Mouse (Mus musculus) adrenal gland, adult (tissue): ENCODE measurements at regions not wholly inside any gene's neighbourhood (a gene's known extent, or its start where the extent isn't known, plus 50 kb on each side); places are given as distances from the start of the nearest gene placed in this dataset.

Source experiments
- DNase-seq, 2 experiments: peaks; one replicate each; pipeline ENCODE4 v3.0.0; 2022 to 2023; ENCODE audit warnings: low spot score in 1 of 2; ENCODE audit not compliant: inconsistent age in 2 of 2

GRCm38 (mm10) chr1:76070831-76071321 lies 524.8 kb downstream of the Slc4a3 start:
- peak in 1 of 2 experiments; percentile 4 for DNase-seq

- no peak for DNase-seq
Measured at GRCm38 (mm10) chr1:76075213-76075612, 529.1 kb downstream of the Slc4a3 start.

- DNase-seq, result no peak
Measured at GRCm38 (mm10) chr1:76075685-76076455, 529.8 kb downstream of the Slc4a3 start.

- DNase-seq, result no peak
Measured at GRCm38 (mm10) chr1:76080241-76080640, 534.2 kb downstream of the Slc4a3 start.

GRCm38 (mm10) chr1:76081700-76082099 lies 535.6 kb downstream of the Slc4a3 start:
- no peak for DNase-seq

GRCm38 (mm10) chr1:76083273-76084036 lies 537.4 kb downstream of the Slc4a3 start:
- DNase-seq, result peak; percentile 16 to 63

DNA sequence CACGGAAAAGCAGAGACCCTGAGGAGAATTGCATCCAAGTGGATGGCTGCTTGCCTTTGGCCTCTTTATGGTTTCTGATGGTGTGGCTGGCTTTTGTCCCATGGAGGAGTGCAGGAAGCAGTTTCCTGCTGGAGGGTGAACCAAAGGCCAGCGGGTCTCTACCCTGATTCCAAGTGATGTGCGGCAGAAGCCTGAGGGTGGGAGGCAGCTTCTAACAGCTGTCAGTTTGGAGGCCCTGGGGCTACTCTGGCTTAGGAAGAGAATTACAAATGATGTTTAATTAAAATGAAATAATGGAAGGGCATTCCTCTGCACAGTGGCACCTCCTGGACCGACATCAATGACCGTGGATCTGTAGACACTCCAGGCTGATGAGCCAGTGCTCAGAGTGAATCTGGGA lies 545.0 kb downstream of the Slc4a3 start:
- DNase-seq, result no peak

DNA sequence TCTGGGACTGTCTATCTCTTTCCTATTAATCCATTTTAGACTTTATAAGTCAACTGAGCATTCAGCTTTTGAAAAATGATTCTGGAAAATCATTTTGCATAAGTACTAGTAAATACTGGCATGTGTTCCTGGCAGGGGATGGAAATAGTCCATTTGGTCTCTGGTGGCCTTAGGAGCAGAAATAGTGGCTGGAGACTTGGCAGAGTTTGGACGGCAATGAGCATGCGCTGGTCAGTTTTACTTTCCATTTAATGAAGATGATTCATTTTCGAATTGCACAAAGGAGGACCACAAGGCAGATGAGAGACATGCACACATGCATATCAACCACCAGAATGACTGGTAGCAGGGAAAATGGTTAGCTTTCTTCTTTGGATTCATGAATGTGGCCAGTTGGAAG lies 567.2 kb downstream of the Slc4a3 start:
- DNase-seq, result peak in 1 of 2 experiments; percentile 26

DNA sequence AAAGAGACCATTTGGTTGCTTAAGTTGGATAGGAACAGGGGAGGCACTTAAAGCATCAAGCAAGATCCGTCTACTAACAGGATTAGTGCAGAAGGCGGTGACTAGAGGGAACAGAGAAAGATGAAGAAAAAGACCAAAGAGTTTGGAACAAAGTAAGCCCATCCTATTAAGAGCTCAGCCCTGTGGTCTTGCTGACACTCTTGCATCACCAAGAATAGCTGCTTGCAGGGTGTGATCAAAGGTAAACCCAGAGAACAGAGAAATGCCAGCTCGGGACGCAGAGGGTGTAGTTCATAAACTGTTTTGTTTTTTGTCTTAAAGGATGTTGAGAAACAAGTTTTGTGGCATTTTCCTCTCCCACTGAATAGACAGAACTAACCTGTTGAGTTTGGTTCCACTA lies 574.8 kb downstream of the Slc4a3 start:
- DNase-seq, result no peak

DNA sequence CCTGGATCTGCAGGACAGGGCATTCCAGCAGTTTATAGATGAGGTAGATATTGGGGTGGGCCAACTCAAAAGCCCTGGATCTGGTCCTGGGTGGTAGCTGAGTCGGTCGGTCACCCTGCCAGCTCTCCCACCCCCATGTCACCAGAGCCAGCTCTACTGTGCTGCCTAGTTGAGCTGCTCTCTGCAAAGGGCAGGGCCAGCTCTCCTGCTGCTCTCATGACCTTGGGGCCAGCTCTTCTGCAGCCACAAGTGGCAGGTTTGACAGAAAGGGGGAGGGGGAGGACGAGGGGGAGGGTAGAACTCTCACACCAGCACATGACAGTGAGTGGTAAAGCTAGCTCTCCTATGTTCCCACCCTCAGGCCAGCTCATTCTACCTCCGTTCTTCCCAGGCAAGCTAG lies 584.3 kb downstream of the Slc4a3 start:
- peak in 1 of 2 experiments; percentile 27 for DNase-seq

GRCm38 (mm10) chr1:76136810-76137209 lies 590.7 kb downstream of the Slc4a3 start:
- no peak for DNase-seq

GRCm38 (mm10) chr1:76137701-76138100 lies 591.6 kb downstream of the Slc4a3 start:
- DNase-seq, result no peak

DNA sequence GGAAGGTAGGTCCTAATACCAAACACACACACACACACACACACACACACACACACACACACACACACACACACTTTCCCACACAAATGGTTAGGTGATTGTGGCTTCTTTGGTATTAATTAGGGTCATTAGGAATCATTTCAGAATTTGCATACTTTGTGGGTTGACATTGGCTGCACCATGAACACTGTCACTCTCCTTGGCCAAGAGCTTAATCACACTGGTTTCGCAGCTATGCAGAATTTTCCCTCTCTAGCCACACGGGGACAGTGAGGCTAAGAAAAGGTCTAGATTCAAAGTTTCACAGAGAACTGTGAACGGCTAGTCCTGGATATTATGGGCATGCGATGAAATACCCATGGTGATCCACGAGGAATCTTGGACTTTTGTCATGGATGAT lies 597.5 kb downstream of the Slc4a3 start:
- DNase-seq, result no peak

DNA sequence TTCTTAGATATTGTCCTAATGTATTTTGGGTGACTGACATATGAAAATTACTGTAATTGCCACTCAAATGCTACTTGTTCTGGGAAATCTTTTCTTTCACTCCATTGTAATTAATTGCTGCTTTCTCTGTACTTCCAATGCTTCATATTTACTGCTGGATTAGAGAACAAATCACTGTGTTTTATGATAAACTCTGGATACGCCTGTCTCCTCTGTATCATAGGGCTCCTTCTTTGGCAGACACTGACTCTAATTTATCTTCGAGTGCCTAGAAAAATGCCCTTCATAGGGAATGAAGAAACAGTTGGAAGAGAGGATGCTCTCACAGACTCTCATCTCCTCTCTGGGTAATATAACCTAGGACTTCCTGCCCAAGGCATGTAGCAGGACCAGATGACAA lies 602.9 kb downstream of the Slc4a3 start:
- DNase-seq, result no peak

- DNase-seq, result no peak
Measured at GRCm38 (mm10) chr1:76156291-76156690, 610.2 kb downstream of the Slc4a3 start.

GRCm38 (mm10) chr1:76167486-76167885 lies 621.4 kb downstream of the Slc4a3 start:
- no peak for DNase-seq

DNA sequence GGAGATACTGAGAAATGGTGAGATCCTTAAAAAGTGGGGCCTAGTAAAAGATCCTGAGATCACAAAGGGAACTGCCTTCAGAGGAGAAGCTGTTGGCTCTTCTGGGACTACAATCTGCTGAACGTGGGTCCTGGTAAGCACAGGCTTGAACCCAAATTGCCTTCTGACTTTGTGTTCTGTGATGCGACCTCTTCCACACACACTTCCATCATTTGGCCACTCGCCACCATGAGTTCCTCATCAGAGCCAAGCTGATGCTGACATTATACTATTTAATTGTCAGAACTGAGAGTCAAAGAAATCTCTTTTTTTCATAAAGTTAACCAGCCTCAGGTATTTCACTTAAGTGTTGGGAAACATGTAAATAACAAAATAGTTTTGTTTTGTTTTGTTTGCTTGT lies 635.1 kb downstream of the Slc4a3 start:
- no peak for DNase-seq

DNA sequence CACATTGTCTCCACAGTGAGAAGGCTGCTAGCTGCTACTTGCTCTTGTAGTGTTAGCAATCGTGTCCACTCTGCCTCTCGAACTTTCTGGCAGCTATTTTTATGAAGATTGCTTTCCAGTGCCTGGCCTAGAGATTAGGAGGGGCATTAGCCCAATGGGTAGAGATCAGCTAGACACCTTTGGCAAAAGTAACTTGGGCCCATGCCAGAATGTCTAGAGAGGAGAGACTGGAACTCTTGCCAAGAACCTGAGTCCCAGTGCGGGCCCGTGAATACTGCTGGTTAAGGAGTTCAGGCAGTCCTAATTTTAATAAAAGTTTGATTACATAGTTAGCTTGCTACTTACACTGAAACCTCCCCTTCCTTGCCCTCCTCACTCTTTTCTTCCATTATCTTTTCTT lies 648.8 kb downstream of the Slc4a3 start:
- DNase-seq, result peak in 1 of 2 experiments; percentile 41

- no peak for DNase-seq
Measured at GRCm38 (mm10) chr1:76197651-76198050, 651.6 kb downstream of the Slc4a3 start.

DNA sequence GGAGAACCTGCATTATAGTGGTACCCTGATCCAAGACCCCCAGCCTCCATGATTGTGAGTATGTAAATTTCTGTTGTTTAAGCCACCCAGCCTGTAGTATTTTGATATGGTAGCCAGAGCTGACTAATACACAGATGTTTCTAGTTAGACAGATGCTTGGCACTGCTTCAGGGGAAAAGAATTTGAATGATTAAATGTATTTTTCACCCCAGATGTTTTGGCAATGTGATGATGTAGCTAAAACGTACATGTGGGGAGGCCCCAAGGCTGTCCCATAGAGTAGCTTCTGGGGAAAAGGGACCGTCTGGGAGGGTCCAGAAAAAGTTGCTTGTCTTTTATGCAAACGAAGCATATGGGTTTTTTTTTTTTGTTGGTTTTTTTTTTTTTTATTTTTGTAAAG lies 654.8 kb downstream of the Slc4a3 start:
- no peak for DNase-seq

GRCm38 (mm10) chr1:76212486-76212885 lies 666.4 kb downstream of the Slc4a3 start:
- no peak for DNase-seq

GRCm38 (mm10) chr1:76244721-76245120 lies 698.7 kb downstream of the Slc4a3 start:
- peak in 1 of 2 experiments; percentile 69 for DNase-seq
